ENCODE assay signal across 12 mouse cellular contexts in genomic region chr11:102665151-102665550, GRCm38 (mm10). TPM values are rescaled to one million over a fixed set of nuclear protein-coding genes. Genes with fewer than 3 reads are reported as not detected.
A peak's percentile ranks its signal among the peaks of the same experiment; 100 is the strongest.
DNase-seq lines count a peak whose midpoint lies in the region; ATAC-seq lines count a peak whose summit lies in the region.
"Had no signal": no experiment of that assay in that cellular context is flagged by ENCODE, and none has a peak within 500 bp of the region (broad histone marks: within the 10 kb centered on the region; RNA-seq: fewer than 3 reads in every experiment).

No protein-coding gene starts in this region.

- peak overlapping the region; percentile 12; the same call in 1 of the 2 replicates for H3K4me3 ChIP-seq in heart, embryonic 16.5 days (ENCODE audit: low read length)
- no peak overlapping the region for H3K4me3 ChIP-seq in lung, embryonic 16.5 days (ENCODE audit: low read length)
- peak overlapping the region; percentile 26; the same call in 1 of the 2 replicates for H3K4me3 ChIP-seq in embryonic facial prominence, embryonic 15.5 days (replicated peaks)

- 42% methylated on average over 33 of the region's 33 CpGs for WGBS in heart, embryonic 16.5 days
- WGBS in lung, embryonic 16.5 days: 51% methylated on average over 28 of the region's 33 CpGs
- 49% methylated on average over 33 of the region's 33 CpGs for WGBS in embryonic facial prominence, embryonic 15.5 days

- peak overlapping the region; percentile 9; the same call in 1 of the 2 replicates for H3K4me2 ChIP-seq in heart, embryonic 16.5 days (ENCODE audit: low read depth, low read length)
- H3K4me2 ChIP-seq in lung, embryonic 16.5 days (ENCODE audit: low read depth, low read length): no peak overlapping the region
- H3K4me2 ChIP-seq in embryonic facial prominence, embryonic 15.5 days (replicated peaks): peak overlapping the region; percentile 28; the same call in 1 of the 2 replicates

- DNase-seq in heart, postnatal 4 days: no peak
- DNase-seq in lung, postnatal 36 days: no peak
- DNase-seq in testis, postnatal 10 days (ENCODE audit: low spot score): peak; percentile 75
- DNase-seq in right cerebral cortex, adult 2 months (ENCODE audit: low spot score in 2 of 2): no peak
- DNase-seq: kidney, adult 18-20 months; layer of hippocampus, postnatal 36 days; lung, adult 2 months; right cerebral cortex, postnatal 14 days; thymus, adult 18-20 months had no signal

- H3K27me3 ChIP-seq in heart, embryonic 16.5 days (ENCODE audit: control insufficient read depth, insufficient read depth, low read length): peaks cover 34% of the 10 kb centered on the region
- H3K27me3 ChIP-seq in lung, embryonic 16.5 days (ENCODE audit: control insufficient read depth, insufficient read depth, low read depth, low read length): peaks cover 24% of the 10 kb centered on the region
- H3K27me3 ChIP-seq in embryonic facial prominence, embryonic 15.5 days: peaks cover 19% of the 10 kb centered on the region

- no peak for ATAC-seq in heart, embryonic 16.5 days (replicated peaks; ENCODE audit: extremely low read depth, insufficient read depth, low FRiP score)
- ATAC-seq in lung, embryonic 16.5 days (ENCODE audit: low read depth): peak; percentile 36; the same call in 1 of the 2 replicates
- ATAC-seq in embryonic facial prominence, embryonic 15.5 days (ENCODE audit: insufficient number of reproducible peaks, low FRiP score, low TSS enrichment, low read depth): no peak

- no peak overlapping the region for H3K27ac ChIP-seq in heart, embryonic 16.5 days (ENCODE audit: low read length)
- H3K27ac ChIP-seq in lung, embryonic 16.5 days (ENCODE audit: low read length): no peak overlapping the region
- H3K27ac ChIP-seq in embryonic facial prominence, embryonic 15.5 days (replicated peaks): no peak overlapping the region

- no peak overlapping the region for H3K9ac ChIP-seq in heart, embryonic 16.5 days (ENCODE audit: low read length)
- H3K9ac ChIP-seq in lung, embryonic 16.5 days (ENCODE audit: low read length): no peak overlapping the region
- H3K9ac ChIP-seq in embryonic facial prominence, embryonic 15.5 days: no peak overlapping the region

- no peaks in the 10 kb centered on the region for H3K36me3 ChIP-seq in heart, embryonic 16.5 days (ENCODE audit: control insufficient read depth, insufficient read depth)
- H3K36me3 ChIP-seq in lung, embryonic 16.5 days (ENCODE audit: control insufficient read depth, insufficient read depth, low read length): no peaks in the 10 kb centered on the region
- no peaks in the 10 kb centered on the region for H3K36me3 ChIP-seq in embryonic facial prominence, embryonic 15.5 days

- peaks cover 14% of the 10 kb centered on the region for H3K9me3 ChIP-seq in heart, embryonic 16.5 days (replicated peaks; ENCODE audit: control insufficient read depth, low read length)
- peaks cover 16% of the 10 kb centered on the region for H3K9me3 ChIP-seq in lung, embryonic 16.5 days (ENCODE audit: control insufficient read depth, low read length)
- 0 out of 2 replicates have a peak, but pooled peaks cover 4% of the 10 kb centered on the region for H3K9me3 ChIP-seq in embryonic facial prominence, embryonic 15.5 days (replicated peaks)

- 0 out of 2 replicates have a peak, but pooled peaks cover 4% of the 10 kb centered on the region for H3K4me1 ChIP-seq in heart, embryonic 16.5 days (ENCODE audit: control insufficient read depth, insufficient read depth, low read length)
- no peaks in the 10 kb centered on the region for H3K4me1 ChIP-seq in lung, embryonic 16.5 days (replicated peaks; ENCODE audit: control insufficient read depth, insufficient read depth, low read length)
- no peaks in the 10 kb centered on the region for H3K4me1 ChIP-seq in embryonic facial prominence, embryonic 15.5 days

RNA-seq across cellular contexts. Expression of gene Meioc, which starts 1.6 kb away (rescaled TPM):
- polyA plus RNA-seq in heart, embryonic 16.5 days (2015; fragmentation: Nextera tagmentation; extraction: Ambion mirVana): 0.28 and 0.40 TPM in 2 replicates
- under 1 TPM; 0.09 to 0.33 TPM for total RNA-seq in heart, postnatal 4 days (2021)
- 0.16 and 0.19 TPM in 2 replicates for polyA plus RNA-seq in lung, embryonic 16.5 days (2015; fragmentation: Nextera tagmentation; extraction: Ambion mirVana)
- 0.58 and 0.80 TPM in 2 replicates for polyA plus RNA-seq in embryonic facial prominence, embryonic 15.5 days (2015; fragmentation: Nextera tagmentation; extraction: Ambion mirVana)
- total RNA-seq: layer of hippocampus, postnatal 36 days had no signal
- polyA plus RNA-seq: lung, adult 2 months had no signal

RNA-seq across cellular contexts. Expression of gene Ccdc43, which starts 32.4 kb away (rescaled TPM):
- 34.4 and 38.2 TPM in 2 replicates for polyA plus RNA-seq in heart, embryonic 16.5 days (2015; fragmentation: Nextera tagmentation; extraction: Ambion mirVana)
- total RNA-seq in heart, postnatal 4 days (2021): 10 to 100 TPM; 21.8 to 23.2 TPM
- polyA plus RNA-seq in lung, embryonic 16.5 days (2015; fragmentation: Nextera tagmentation; extraction: Ambion mirVana): 45.9 and 47.5 TPM in 2 replicates
- polyA plus RNA-seq in embryonic facial prominence, embryonic 15.5 days (2015; fragmentation: Nextera tagmentation; extraction: Ambion mirVana): 40.4 and 41.6 TPM in 2 replicates
